Mouse (Mus musculus) MEL (cell line): ENCODE measurements at regions not wholly inside any gene's neighbourhood (a gene's known extent, or its start where the extent isn't known, plus 50 kb on each side); places are given as distances from the start of the nearest gene placed in this dataset.

ENCODE experiments used
- CTCF ChIP-seq, 3 experiments: IDR thresholded peaks in 2 of 3; conservative IDR thresholded peaks in 1 of 3; 2 replicates each; pipeline ENCODE4 v1.5.1; 2011 to 2012; ENCODE audit warnings: low read length in 3 of 3, low read depth in 2 of 3, mild to moderate bottlenecking in 2 of 3, improper control_type of control experiment in 1 of 3, inconsistent platforms in 1 of 3, mixed read lengths in 1 of 3, moderate library complexity in 1 of 3; ENCODE audit not compliant: control insufficient read depth in 1 of 3, insufficient read depth in 1 of 3, poor library complexity in 1 of 3, severe bottlenecking in 1 of 3
- MEF2A ChIP-seq: IDR thresholded peaks from 2 replicates; pipeline ENCODE4 v1.6.1; 2014; ENCODE audit warnings: low read depth, mild to moderate bottlenecking, inconsistent platforms, low read length, improper control_type of control experiment; ENCODE audit not compliant: poor library complexity, insufficient replicate concordance, severe bottlenecking; ENCODE audit errors: extremely low read depth
- MXI1 ChIP-seq: IDR thresholded peaks from 2 replicates; pipeline ENCODE4 v1.6.1; 2011; ENCODE audit warnings: mild to moderate bottlenecking, low read depth, low read length, improper control_type of control experiment
- USF1 ChIP-seq: IDR thresholded peaks from 2 replicates; pipeline ENCODE4 v1.6.1; 2014; ENCODE audit warnings: low read depth, mild to moderate bottlenecking, inconsistent platforms, low read length, improper control_type of control experiment, moderate library complexity

GRCm38 (mm10) chr3:101181958-101182357 is 71.9 kb upstream of the Ptgfrn start:
- TF ChIP-seq CTCF (IDR thresholded peaks at IDR 0.05 in 2 of 3, conservative IDR thresholded peaks at IDR 0.05 in 1 of 3; ENCODE audit: control insufficient read depth in 1 of 3, insufficient read depth in 1 of 3, low read depth in 2 of 3, low read length in 3 of 3, poor library complexity in 1 of 3, severe bottlenecking in 1 of 3) (no peak), USF1 (no peak), MXI1 (no peak), MEF2A (no peak)
